Mouse (Mus musculus): ENCODE results near the gene Atp5s. TPM values are rescaled to one million over a fixed set of nuclear protein-coding genes. Genes with fewer than 3 reads are reported as not detected.
A peak's percentile ranks its signal among the peaks of the same experiment; 100 is the strongest.

Atp5s gene
- polyA plus RNA-seq, 1 experiment from 2014 or later: 21.2 TPM

- Histone ChIP-seq H3K4me2 (peak overlapping the region; percentile 39), H3K27me3 (no peaks in the 10 kb centered on the region), H3K36me3 (no peaks in the 10 kb centered on the region), H3K4me1 (replicated peaks) (peaks cover 27% of the 10 kb centered on the region), H3K27ac (peak overlapping the region; percentile 82), H3K9me3 (replicated peaks) (no peaks in the 10 kb centered on the region), H3K9ac (no peak overlapping the region), H3K4me3 (replicated peaks) (no peak overlapping the region)
- DNase-seq (no peak), ATAC-seq (ENCODE audit: low read depth) (peak; percentile 72)
- 4% methylated on average over 2 of the region's 2 CpGs for WGBS (ENCODE audit: insufficient replicate concordance)
These were observed 8.8 kb downstream of the Atp5s start for GRCm38 (mm10) chr12:69733518-69733917.

GRCm38 (mm10) chr12:69733923-69734322 lies 9.2 kb downstream of the Atp5s start:
- H3K9ac ChIP-seq: peak overlapping the region; percentile 22; the same call in 1 of the 2 replicates
- ATAC-seq (ENCODE audit: low read depth) (peak; percentile 41; the same call in 1 of the 2 replicates), DNase-seq (no peak)
- peaks cover 27% of the 10 kb centered on the region for H3K4me1 ChIP-seq (replicated peaks)
- no peak overlapping the region for H3K4me3 ChIP-seq (replicated peaks)
- H3K9me3 ChIP-seq (replicated peaks): no peaks in the 10 kb centered on the region
- WGBS (ENCODE audit: insufficient replicate concordance): 59% methylated on average over 3 of the region's 3 CpGs
- H3K27me3 ChIP-seq: no peaks in the 10 kb centered on the region
- H3K27ac ChIP-seq: peak overlapping the region; percentile 82
- peak overlapping the region; percentile 39 for H3K4me2 ChIP-seq
- H3K36me3 ChIP-seq: no peaks in the 10 kb centered on the region

- Histone ChIP-seq H3K9me3 (replicated peaks) (no peaks in the 10 kb centered on the region), H3K4me3 (replicated peaks) (no peak overlapping the region), H3K4me2 (no peak overlapping the region), H3K4me1 (replicated peaks) (peaks cover 4% of the 10 kb centered on the region), H3K27me3 (no peaks in the 10 kb centered on the region), H3K36me3 (0 out of 2 replicates have a peak, but pooled peaks cover 2% of the 10 kb centered on the region), H3K27ac (no peak overlapping the region), H3K9ac (no peak overlapping the region)
- 87% methylated on average over 5 of the region's 5 CpGs for WGBS (ENCODE audit: insufficient replicate concordance)
- DNase-seq (no peak), ATAC-seq (ENCODE audit: low read depth) (no peak)
These were observed 17.2 kb downstream of the Atp5s start for GRCm38 (mm10) chr12:69741965-69742364.

- Histone ChIP-seq H3K36me3 (0 out of 2 replicates have a peak, but pooled peaks cover 2% of the 10 kb centered on the region), H3K9ac (no peak overlapping the region), H3K9me3 (replicated peaks) (no peaks in the 10 kb centered on the region), H3K4me3 (replicated peaks) (no peak overlapping the region), H3K4me2 (no peak overlapping the region), H3K27ac (no peak overlapping the region), H3K27me3 (no peaks in the 10 kb centered on the region), H3K4me1 (replicated peaks) (peaks cover 6% of the 10 kb centered on the region)
- 79% methylated on average over 5 of the region's 5 CpGs for WGBS (ENCODE audit: insufficient replicate concordance)
- no peak for DNase-seq
- ATAC-seq (ENCODE audit: low read depth): no peak
These were observed 19.4 kb downstream of the Atp5s start for GRCm38 (mm10) chr12:69744138-69744537.

GRCm38 (mm10) chr12:69751864-69752341 lies 27.2 kb downstream of the Atp5s start:
- Histone ChIP-seq H3K36me3 (no peaks in the 10 kb centered on the region), H3K9me3 (replicated peaks) (no peaks in the 10 kb centered on the region), H3K9ac (no peak overlapping the region), H3K27me3 (no peaks in the 10 kb centered on the region), H3K27ac (no peak overlapping the region; the same call in 1 of the 2 replicates), H3K4me1 (replicated peaks) (peaks cover 42% of the 10 kb centered on the region), H3K4me3 (replicated peaks) (no peak overlapping the region), H3K4me2 (no peak overlapping the region)
- 0 out of 2 replicates have a peak, but pooled peaks have one; percentile 32 for ATAC-seq (ENCODE audit: low read depth)
- no peak for DNase-seq
- 39% methylated on average over 10 of the region's 10 CpGs for WGBS (ENCODE audit: insufficient replicate concordance)

GRCm38 (mm10) chr12:69753936-69754335 lies 29.2 kb downstream of the Atp5s start:
- no peaks in the 10 kb centered on the region for H3K36me3 ChIP-seq

GRCm38 (mm10) chr12:69756015-69756414 lies 31.3 kb downstream of the Atp5s start:
- no peaks in the 10 kb centered on the region for H3K9me3 ChIP-seq (replicated peaks)
- peak overlapping the region; percentile 99 for H3K27ac ChIP-seq
- WGBS (ENCODE audit: insufficient replicate concordance): 80% methylated on average over 5 of the region's 5 CpGs
- no peaks in the 10 kb centered on the region for H3K27me3 ChIP-seq
- H3K36me3 ChIP-seq: no peaks in the 10 kb centered on the region
- peaks cover 72% of the 10 kb centered on the region for H3K4me1 ChIP-seq (replicated peaks)
- peak overlapping the region; percentile 72 for H3K9ac ChIP-seq
- H3K4me3 ChIP-seq (replicated peaks): no peak overlapping the region
- ATAC-seq (ENCODE audit: low read depth) (no peak), DNase-seq (no peak)
- no peak overlapping the region for H3K4me2 ChIP-seq

More at GRCm38 (mm10) chr12:69753936-69754335, 29.2 kb downstream of the Atp5s start:
- Histone ChIP-seq H3K4me3 (replicated peaks) (no peak overlapping the region), H3K27ac (peak overlapping the region; percentile 99), H3K9me3 (replicated peaks) (no peaks in the 10 kb centered on the region), H3K4me2 (no peak overlapping the region), H3K9ac (no peak overlapping the region), H3K4me1 (replicated peaks) (peaks cover 56% of the 10 kb centered on the region), H3K27me3 (no peaks in the 10 kb centered on the region)
- DNase-seq (no peak), ATAC-seq (ENCODE audit: low read depth) (no peak)
- WGBS (ENCODE audit: insufficient replicate concordance): 79% methylated on average over 5 of the region's 5 CpGs

GRCm38 (mm10) chr12:69757418-69758141 lies 32.8 kb downstream of the Atp5s start:
- Histone ChIP-seq H3K9ac (peak overlapping the region; percentile 83), H3K4me1 (replicated peaks) (peaks cover 66% of the 10 kb centered on the region), H3K27me3 (no peaks in the 10 kb centered on the region), H3K27ac (peak overlapping the region; percentile 99), H3K9me3 (replicated peaks) (no peaks in the 10 kb centered on the region), H3K36me3 (no peaks in the 10 kb centered on the region), H3K4me3 (replicated peaks) (peak overlapping the region; percentile 36), H3K4me2 (peak overlapping the region; percentile 78)
- DNase-seq: peak; percentile 95
- ATAC-seq (ENCODE audit: low read depth): peak; percentile 93
- WGBS (ENCODE audit: insufficient replicate concordance): 4% methylated on average over 22 of the region's 22 CpGs

- peak overlapping the region; percentile 99 for H3K27ac ChIP-seq
- H3K4me1 ChIP-seq (replicated peaks): peaks cover 72% of the 10 kb centered on the region
- H3K27me3 ChIP-seq: no peaks in the 10 kb centered on the region
- ATAC-seq (ENCODE audit: low read depth) (peak; percentile 11), DNase-seq (peak; percentile 52)
- H3K4me2 ChIP-seq: peak overlapping the region; percentile 78
- no peaks in the 10 kb centered on the region for H3K36me3 ChIP-seq
- peak overlapping the region; percentile 36 for H3K4me3 ChIP-seq (replicated peaks)
- H3K9me3 ChIP-seq (replicated peaks): no peaks in the 10 kb centered on the region
- 3% methylated on average over 21 of the region's 22 CpGs for WGBS (ENCODE audit: insufficient replicate concordance)
- H3K9ac ChIP-seq: peak overlapping the region; percentile 83
These were observed 33.8 kb downstream of the Atp5s start for GRCm38 (mm10) chr12:69758221-69759185.

- peak; percentile 81 for DNase-seq
- Histone ChIP-seq H3K27ac (peak overlapping the region; percentile 99), H3K4me1 (replicated peaks) (peaks cover 72% of the 10 kb centered on the region), H3K4me3 (replicated peaks) (peak overlapping the region; percentile 36), H3K9ac (peak overlapping the region; percentile 83), H3K9me3 (replicated peaks) (no peaks in the 10 kb centered on the region), H3K27me3 (no peaks in the 10 kb centered on the region), H3K4me2 (peak overlapping the region; percentile 78), H3K36me3 (no peaks in the 10 kb centered on the region)
- peak; percentile 77 for ATAC-seq (ENCODE audit: low read depth)
- 6% methylated on average over 6 of the region's 7 CpGs for WGBS (ENCODE audit: insufficient replicate concordance)
These were observed 34.6 kb downstream of the Atp5s start for GRCm38 (mm10) chr12:69759267-69759885.
